Mouse (Mus musculus) embryo, embryonic 11.5 days (tissue): ENCODE results near the gene Nol9.

ENCODE experiments used
- DNase-seq: peaks from one replicate; pipeline ENCODE4 v3.0.0-alpha.2; 2012; ENCODE audit warnings: low read depth, low spot score

The Nol9 gene

DNA sequence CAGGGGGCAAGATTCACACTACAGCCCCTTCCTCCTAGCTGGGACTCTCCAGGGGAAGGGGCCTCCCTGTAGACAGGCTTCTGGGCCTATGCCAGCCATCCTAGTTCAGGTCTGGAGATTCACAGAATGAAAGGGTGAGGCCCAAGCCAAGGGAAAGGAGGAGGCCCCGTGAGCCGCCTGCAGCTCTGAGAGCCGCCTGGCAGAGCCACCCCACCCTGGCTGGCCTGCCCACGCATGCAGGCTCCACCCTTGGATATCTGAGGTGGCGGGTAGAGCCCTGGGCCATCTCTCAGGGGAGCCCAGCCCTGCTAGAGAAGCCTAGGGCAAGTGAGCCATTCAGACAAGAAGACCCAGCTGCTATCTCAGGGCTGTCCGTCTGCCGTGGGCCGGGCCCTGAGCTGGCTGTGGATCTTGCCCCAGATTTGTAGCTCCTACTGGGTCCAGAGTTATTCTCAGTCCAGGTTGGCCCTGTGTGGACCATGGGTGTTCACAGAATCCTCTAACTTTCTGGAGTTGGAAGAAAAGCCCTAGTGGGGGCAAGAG is 53.7 kb downstream of the Nol9 start:
- no peak for DNase-seq

DNA sequence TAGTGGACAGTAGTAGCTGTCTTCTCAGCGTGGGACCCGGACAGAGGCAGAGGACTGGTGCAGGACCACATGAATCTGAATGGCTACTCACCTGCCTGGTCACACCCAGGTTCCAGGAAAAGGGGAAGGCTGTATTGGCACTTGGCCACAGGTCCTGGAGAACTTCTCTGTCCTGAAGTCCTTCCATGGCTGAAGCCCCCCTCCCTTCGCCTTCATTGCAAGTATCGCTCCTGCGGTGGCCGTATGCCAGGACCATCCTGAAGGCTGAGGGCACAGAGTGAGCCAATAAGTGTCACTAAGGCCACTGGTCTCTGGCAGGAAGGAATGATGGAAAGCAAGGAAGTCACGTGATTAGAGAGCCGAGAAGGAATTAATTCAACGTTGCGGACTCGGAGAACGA is 55.1 kb downstream of the Nol9 start:
- DNase-seq: no peak

DNA sequence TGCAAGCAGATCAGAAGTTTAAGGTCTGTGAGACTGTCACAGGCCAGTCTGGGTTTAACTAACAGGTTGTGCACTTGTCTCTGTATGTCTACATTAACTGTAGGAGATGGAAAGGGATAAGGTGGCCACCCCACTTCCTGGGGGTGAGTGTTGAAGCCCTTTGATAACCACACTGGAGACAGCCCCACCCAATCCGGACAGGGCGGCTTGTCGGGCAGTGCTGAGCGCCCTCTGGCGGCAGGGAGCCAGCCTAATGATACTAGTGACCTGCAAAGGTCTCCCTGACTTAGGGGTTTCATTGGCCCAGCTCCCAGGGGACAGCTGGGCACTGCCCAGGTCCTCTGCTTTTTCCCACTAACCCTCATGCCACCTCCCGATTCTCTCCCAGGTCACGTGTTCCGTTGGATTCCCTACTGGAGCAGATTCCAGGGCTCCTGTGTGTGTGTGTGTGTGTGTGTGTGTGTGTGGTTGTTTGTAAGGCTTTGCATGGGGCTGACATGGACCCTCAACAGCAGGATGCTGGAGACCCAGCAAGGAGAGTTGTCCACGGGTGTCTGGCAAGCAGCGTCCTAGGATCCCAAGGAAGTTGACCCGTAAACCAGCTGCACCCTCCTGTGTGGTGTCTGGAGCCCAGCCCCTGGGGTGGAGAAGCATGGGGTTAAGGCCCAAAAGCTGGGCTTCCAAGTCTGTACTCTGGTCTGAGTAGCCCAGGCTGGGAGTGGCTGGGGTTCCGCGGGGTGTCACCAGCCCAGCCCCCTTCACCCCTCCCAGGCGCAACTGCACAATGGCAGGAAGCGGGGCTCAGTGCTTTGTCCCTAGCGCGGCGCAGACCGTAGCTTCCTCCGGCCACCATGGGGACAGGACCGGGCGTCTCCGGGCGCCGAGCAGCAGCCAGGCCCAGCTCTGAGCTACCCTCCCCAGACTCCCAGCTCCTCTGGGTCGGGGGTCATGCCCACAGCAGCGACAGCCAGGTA is 57.1 kb downstream of the Nol9 start:
- peak; percentile 45 for DNase-seq

DNA sequence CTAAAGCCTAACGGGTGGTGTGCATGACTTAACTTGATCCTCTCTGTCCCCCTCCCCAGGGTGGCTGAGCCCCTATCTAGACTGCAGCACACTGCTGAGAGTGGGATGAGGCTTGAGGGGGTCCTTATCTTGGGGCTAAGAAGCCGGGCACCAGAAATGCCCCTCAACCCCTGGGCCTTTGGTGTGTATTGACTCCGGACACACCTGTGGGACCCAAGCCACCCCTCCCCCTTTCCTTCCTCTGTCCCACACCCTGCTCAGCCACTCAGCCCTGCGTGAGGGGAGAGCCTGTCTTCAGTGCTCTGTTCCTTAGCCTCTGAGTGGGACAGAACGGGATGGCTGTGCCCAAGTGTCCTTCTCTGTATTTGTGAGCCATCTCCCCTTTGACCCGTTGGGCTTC is 57.8 kb downstream of the Nol9 start:
- no peak for DNase-seq

DNA sequence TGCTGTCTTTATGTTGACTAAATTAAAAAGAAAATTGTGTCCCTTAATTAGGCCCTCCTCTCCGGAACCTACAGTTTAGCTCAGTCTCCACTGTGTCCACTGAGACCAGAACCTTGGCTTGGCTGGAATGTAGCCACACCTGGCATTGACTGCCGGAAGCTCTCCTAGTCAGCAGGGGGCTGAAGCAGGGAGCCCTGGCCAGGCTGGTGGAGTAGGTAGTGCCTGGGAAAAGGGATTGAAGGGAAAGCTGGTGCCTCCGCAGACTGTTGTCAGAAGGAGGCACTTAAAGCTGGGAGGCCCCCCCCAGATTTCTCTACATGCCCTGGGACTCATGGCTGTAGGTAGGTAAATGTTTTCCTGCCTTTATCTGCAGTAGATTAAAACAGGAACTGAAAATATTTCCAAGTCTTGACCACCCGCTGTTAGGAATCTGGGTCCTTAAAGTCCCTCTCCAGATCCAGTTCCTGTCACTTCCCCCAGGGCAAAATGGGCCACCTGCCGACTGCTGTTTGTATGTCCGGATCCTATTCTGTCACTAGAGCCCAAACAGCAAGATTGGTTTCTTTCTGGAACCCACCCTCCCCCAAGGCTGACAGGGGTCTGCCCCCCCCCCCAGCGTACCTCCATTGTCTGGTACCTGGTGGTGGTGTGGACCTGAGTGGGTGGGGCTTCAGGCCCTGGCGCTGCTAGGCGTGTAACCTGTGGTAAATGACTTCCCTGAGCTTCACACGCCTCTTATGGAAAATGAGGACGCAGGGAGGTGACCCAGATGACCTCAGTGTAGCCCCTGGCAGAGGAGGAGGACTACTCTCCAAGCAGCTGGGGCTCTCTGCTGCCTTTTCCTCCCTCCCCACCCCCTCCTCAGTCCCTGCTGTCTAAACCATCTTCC is 59.0 kb downstream of the Nol9 start:
- DNase-seq: no peak

DNA sequence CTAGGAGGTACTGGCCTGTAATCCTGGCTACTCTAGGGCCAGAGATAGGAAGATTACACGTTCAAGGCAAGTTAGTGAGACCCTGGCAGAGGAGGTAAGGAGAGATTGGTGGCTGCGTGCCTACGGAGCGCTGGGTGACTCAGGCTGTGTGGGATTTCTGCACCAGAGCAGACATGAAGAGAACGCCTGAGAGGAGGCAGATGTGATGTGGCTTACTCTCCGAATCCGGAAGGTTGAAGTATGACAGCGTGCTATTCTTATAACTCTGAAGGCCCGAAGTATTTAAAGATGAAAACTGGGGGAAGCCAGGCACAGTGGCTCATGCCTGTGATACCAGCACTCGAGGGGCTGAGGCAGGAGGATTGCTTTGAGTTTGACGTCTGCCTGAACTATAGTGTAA is 61.4 kb downstream of the Nol9 start:
- no peak for DNase-seq

DNA sequence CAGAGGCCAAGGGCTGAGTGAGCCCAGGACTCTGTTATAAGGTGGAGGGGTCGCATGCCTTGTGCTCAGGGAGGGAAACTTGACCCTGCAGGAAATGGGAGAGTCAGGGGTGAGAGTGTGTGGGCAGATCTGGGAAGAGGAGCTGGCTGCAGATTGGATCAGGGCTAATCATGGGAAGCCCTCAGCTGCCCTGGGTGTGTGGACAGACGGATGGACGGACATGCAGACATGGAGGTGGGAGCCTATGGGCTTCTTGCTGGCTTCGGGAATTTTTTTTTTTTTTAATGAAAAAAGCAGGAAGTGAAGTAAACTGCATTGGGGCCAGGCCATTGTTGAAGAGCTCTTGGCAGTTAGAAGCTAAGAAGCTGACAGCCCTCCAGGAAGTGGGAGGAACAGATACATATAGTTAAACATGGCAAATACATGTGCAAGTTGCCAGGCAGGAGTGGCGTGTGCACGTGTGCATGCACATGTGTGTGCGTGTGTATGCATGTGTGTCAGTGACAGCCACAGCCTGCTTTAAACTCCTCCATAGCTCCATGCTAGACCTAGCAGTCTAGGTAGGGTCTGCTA is 62.0 kb downstream of the Nol9 start:
- DNase-seq: no peak

DNA sequence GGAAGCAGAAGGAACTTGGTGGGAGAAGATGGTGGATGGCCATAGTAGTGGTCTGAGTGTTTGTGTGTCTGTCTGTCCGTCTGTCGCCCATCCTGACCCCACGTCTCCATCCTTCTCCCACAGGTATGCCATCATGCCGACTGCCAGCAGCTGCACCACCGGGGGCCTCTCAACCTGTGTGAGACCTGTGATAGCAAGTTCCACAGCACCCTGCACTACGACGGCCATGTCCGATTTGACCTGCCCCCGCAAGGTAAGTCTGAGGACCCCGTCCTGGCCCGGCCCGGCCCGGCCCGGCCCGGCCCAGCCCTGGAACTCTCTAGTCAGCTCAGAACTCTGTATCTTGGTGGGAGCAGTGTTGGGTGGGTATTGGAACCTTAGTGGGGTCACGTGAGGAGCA is 62.8 kb downstream of the Nol9 start:
- DNase-seq: no peak

DNA sequence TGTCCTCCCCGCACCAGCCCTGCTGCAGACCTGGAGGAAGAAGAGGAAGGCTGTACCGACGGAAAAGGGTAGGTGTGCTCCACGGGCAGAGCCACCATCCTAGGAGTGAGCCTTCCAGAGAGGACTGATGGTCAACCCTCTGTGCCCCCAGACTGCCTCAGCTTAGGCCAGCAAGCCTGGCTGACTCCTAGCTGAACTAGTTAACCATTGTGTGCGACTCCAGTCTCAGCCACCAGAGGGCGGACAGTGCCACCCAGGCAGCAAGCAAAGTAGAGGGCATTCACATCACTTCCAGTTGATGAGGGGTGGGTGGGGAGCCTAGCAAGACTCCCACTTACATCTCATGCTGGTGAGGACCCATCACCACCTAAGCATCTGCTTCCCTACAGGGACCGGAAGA is 63.9 kb downstream of the Nol9 start:
- DNase-seq: no peak

DNA sequence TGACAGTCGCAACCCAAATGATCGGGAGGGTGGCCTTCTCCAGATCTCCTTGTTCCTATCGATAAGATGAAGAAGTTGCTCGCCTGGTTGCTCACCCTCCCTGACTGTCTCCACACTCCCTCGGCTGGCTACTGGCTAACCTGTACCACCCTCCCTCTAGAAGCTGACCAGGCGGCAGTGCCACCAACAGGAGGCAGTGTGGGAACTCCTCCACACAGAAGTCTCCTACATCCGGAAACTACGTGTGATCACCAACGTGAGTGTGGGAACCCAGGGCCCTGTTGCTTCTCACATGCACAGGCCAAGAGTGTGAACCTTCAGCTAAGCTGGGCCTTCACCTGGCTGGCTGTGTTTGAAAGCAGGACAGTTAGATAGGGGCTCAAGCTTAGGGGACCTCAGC is 67.6 kb downstream of the Nol9 start:
- DNase-seq: no peak

DNA sequence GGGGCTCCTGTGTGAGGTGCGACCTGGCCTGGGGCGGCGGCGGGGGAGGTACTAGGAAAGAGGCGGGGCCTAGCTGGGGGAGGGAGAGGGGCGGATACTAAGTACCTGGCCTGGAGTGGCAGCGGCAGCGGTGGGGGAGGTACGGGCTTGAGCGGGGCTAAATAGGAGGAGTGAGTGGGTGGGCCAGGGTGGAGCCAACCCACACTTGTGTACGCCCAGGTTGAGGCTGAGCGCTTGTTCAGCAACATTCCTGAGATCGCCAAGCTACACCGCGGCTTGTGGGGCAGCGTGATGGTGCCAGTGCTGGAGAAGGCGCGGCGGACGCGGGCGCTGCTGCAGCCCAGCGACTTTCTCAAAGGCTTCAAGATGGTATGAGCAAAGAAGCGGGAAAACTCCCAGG is 68.4 kb downstream of the Nol9 start:
- DNase-seq: no peak

DNA sequence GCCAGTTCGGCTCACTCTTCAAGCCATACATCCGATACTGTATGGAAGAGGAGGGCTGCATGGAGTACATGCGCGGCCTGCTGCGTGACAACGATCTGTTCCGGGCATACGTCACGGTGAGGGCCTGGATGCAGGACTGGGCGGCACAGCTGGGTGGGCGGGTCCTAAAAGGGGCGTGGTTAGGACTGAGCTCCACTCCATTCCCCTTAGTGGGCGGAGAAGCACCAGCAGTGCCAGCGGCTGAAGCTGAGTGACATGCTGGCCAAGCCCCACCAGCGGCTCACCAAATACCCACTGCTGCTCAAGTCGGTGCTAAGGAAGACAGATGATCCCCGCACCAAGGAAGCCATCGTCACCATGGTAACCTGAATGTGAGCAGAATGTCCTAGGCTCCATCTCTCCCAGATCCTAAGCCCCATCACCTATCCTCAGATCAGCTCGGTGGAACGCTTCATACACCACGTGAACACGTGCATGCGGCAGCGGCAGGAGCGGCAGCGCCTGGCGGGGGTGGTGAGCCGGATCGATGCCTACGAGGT is 68.9 kb downstream of the Nol9 start:
- DNase-seq: peak; percentile 86

DNA sequence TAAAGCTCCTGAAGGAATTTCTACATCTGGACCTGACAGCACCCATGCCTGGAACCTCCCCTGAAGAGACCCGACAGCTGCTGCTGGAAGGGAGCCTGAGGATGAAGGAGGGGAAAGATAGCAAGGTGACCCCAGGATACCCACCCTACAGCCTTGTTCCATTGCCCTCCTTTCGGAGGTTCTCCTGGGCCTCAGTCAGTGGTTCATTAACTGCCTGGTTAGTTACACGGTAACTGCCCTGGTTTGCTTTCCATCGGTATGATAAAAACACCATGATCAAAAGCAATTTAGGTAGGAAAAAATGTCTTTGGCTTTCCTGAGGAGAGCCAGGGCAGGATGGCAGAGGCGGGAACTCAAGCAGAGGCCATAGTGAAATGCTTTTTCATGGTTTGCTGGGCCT is 69.6 kb downstream of the Nol9 start:
- no peak for DNase-seq

DNA sequence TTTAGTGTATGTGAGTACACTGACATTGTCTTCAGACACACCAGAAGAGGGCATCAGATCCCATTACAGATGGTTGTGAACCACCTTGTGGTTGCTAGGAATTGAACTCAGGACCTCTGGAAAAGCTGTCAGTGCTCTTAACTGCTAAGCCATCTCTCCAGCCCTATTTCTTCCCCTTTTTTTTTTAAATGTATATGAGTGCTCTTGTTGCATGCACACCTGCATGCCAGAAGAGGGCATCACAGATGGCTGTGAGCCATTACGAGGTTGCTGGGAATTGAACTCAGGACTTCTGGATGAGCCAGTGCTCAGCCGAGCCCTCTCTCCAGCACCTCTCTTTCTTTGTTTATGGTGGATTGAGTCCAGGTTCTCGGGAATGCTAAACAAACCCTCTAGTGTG is 70.4 kb downstream of the Nol9 start:
- no peak for DNase-seq

DNA sequence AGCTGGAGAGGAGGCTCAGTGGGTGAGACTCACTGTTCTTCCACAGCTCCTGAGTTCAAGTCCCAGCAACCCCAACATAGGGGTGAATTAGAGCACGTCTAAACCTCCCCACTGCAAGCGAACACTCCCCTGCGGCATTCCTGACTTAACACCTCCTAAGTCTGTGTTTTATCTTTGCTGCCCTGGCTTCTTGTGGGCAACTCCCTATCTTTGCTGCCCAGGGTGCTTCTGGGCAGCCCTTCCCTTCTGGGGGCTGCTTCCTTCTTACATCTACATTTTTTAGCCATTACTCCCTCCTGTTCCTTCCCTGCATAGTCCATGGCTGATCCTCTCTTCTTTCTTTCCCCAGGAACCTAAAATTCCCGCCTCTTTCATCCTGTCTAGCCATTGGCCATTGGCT is 71.6 kb downstream of the Nol9 start:
- no peak for DNase-seq
